Mouse (Mus musculus) brain, adult 2 months (tissue): ENCODE measurements at regions not wholly inside any gene's neighbourhood (a gene's known extent, or its start where the extent isn't known, plus 50 kb on each side); places are given as distances from the start of the nearest gene placed in this dataset.

Experiments used
- DNase-seq: peaks from one replicate; pipeline ENCODE4 v3.0.0; 2011; ENCODE audit warnings: low read depth, low spot score

DNA sequence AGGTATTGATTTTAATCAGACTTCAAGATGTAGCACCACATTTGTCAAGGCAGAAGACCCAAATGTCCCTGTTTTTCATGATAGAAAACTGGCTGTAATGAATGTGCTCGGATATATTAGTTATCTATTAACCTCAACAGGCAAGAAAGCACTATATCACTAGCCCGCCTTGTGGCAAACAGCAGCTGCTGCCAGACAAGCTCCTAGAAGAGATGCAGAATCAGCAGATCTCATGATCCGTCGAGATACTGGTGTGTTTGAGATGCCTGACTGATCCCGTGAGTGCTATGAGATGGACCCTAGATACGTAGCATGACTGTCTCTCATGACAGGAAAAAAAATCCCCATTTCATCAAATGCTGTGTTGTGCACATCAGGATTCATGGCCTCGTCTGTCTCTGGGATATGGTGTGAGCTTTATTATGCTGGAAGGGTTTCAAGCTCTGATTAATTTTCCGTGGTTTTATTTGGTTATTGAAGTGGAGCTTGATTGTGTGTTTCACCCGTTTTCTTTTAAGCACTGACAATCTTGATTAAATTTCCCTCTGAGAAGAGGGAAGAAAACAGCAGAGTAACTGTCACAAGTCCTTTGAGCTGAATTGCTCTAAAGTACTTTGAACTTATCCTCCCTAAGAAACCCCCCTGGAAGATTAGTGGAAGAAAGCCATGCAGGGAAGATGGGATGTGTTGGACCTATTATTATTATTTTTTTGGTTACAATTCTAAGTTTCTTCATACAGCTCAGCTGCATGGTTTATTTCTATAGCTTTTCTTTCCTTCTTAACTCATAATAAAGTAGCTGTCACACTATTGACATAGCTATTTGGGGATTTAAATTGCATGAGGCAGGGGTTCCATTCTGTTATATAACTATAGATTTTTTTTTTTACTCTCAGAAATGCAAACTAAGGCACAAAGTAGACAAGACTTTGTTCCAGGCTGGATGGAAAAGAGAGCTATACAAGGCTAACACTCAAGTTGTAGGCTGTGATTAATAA is 287.4 kb upstream of the Frg1 start:
- DNase-seq = no peak
